Mouse (Mus musculus) frontal cortex, adult (tissue): Measurements from ENCODE around the gene Gopc.
"Not testable (repeated sequence)": the region's sequence is repeated elsewhere in the genome, so short reads cannot be mapped to it uniquely, and the experiment has no call there.

Experiments
- ATAC-seq: cut with Nextera tagmentation; 2 replicates; pipeline ENCODE4 v1.9.2; 2017; ENCODE audit warnings: mild to moderate bottlenecking, moderate library complexity, mixed read lengths; ENCODE audit not compliant: low TSS enrichment

The Gopc gene

DNA sequence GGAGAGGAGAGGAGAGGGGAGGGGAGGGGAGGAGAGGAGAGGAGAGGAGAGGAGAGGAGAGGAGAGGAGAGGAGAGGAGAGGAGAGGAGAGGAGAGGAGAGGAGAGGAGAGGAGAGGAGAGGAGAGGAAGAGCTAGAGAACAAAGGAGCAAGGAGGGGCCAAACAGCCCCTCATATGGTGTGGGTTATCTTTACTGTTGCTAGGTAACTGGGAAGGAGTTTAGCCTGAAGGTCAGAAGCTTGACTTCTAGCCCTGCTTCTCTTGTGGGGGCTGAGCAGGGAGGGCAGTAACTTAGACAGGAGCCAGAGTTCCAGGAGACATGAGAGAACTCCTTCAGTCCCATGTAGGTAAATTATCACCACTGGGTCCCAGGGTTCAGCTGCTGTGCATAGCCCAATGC is 83.4 kb downstream of the Gopc start:
- not testable (repeated sequence) for ATAC-seq

- ATAC-seq = no peak
Measured at GRCm38 (mm10) chr10:52295934-52296333, 86.0 kb downstream of the Gopc start.

- no peak for ATAC-seq
Measured at GRCm38 (mm10) chr10:52293921-52294577, 87.9 kb downstream of the Gopc start.

DNA sequence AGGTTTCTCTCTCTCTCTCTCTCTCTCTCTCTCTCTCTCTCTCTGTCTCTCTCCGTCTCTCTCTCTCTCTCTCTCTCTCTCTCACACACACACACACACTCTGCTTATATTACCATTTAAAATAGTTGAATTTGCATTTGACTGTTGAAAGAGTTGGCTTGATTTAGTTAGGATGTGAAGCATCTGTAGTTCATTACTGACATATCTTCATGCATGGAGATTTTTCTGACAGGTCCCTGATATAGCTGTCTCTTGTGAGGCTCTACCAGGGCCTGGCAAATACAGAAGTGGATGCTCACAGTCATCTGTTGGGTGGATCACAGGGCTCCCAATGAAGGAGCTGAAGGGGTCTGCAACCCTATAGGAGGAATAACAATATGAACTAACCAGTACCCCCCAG is 89.5 kb downstream of the Gopc start:
- not testable (repeated sequence) for ATAC-seq

- no peak for ATAC-seq
Measured at GRCm38 (mm10) chr10:52289261-52289660, 92.7 kb downstream of the Gopc start.

GRCm38 (mm10) chr10:52287852-52288533 is 93.9 kb downstream of the Gopc start:
- ATAC-seq = no peak
